Mouse (Mus musculus) left cerebral cortex, adult 11 months (tissue): ENCODE results near the gene Slc12a4.
A peak's percentile ranks its signal among the peaks of the same experiment; 100 is the strongest.

Experiments used
- DNase-seq: peaks from one replicate; pipeline ENCODE4 v3.0.0; 2022; ENCODE audit warnings: low spot score

The Slc12a4 gene

GRCm38 (mm10) chr8:105932525-105932924 is 33.4 kb downstream of the Slc12a4 start:
- DNase-seq, result no peak

- no peak for DNase-seq
These were observed 34.6 kb downstream of the Slc12a4 start for GRCm38 (mm10) chr8:105931271-105931670.

DNA sequence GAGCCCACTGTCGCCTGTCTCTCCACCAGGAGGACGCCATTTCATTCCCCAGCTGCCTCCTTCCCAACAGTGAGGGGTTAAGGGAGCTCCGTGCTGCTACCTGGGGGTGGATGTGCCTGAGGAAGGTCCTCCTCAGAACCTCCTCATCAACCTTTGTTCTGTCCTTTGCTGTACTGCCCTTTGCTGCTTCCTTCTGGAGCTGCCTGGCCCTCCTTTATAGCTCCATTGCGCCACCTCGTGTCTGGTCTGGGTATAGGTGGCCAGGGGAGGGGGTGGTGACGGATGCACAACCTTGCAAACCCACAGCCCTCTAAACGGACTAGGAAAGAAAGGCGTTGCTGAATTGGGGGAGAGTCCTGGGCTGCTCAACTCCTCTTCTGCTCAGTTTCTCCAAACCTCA is 35.3 kb downstream of the Slc12a4 start:
- DNase-seq, result peak; percentile 56

DNA sequence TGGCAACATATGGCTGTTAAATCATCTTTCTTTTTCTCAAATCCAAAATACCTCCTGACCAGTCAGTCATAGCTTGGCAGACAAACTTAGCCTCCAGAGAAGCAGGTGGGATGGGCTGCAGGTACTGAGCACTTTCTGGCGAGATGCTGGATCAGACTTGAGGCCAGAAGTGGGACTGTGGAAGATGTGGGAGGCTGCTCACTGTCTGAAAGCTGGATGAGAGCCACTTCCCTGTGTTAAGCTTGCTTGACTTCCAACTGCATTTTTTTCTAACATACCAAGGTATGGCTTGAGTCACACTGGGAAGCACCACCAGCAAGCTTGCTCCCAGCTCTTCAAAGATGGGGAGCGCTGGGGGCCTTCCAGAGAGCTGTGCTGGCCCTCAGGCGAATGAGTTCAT is 40.8 kb downstream of the Slc12a4 start:
- DNase-seq, result no peak

DNA sequence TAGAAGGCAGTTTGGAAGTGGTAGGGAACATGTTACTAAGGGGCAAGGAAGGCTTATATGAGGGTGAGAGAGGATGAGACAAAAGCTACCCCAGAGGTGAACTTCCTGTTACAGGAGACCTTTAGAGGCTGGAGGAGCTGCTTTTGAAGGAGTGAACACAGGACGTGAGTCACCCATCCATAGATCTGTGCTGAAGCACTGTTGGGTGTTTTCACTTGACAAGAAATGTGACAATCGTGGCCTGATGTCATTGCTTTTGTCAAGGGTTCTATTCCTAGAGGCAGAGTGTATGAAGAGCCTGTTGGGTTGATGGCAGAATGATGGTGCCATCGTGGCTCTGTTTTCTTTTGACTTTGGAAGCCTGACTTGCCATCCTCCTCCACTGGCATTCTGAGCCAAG is 46.5 kb downstream of the Slc12a4 start:
- no peak for DNase-seq

DNA sequence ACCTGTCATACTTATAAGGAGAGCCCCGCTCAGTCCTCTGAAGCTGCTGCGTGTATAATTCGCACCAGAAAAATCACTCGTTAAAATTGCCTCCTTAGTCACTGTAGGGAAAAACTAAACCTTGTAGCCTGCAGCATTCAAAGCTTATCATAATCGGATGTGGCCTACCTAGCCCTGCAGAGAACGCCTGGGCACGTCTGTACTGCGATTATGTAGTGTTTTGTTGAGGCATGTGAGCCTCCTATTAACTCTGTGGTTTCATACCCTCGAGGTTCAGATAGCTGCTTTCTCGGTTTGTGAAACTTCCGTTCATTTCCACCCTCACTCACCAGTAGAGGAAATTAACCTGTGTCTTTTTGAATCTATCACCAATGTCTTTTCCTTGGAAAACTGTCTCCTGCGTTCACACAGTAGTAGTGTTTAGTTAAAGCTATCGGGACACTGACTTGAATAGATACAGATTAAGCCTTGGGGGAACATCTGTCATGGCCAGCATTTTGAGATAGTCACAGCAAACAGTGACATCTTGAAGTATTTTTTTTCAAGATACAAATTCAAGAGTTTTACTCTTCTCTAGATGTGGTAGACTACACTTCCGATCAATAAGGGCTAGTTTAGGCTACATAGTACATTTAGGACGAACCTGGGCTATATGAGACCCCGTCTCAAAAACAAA is 64.8 kb downstream of the Slc12a4 start:
- no peak for DNase-seq

- DNase-seq, result peak; percentile 82
These were observed 65.5 kb downstream of the Slc12a4 start, which contains the start of gene Pskh1 for GRCm38 (mm10) chr8:105900180-105900940. Gene Pskh1, plus strand, starts transcription at chr8:105900441.

- DNase-seq, result no peak
These were observed 68.0 kb downstream of the Slc12a4 start for GRCm38 (mm10) chr8:105897801-105898480.
